Comparison of ENCODE assay signal across 10 mouse cellular contexts in genomic region chr5:120793043-120793442, GRCm38 (mm10). TPM values are rescaled to one million over a fixed set of nuclear protein-coding genes. Genes with fewer than 3 reads are reported as not detected.
DNase-seq lines count a peak whose midpoint lies in the region; ATAC-seq and TF ChIP-seq lines count a peak whose summit lies in the region.
"Had no signal": no experiment of that assay in that cellular context is flagged by ENCODE, and none has a peak within 500 bp of the region (broad histone marks: within the 10 kb centered on the region; RNA-seq: fewer than 3 reads in every experiment).

No protein-coding gene starts in this region.

- no peak overlapping the region for H3K4me2 ChIP-seq in intestine, postnatal 0 days (replicated peaks; ENCODE audit: low read depth)
- no peak overlapping the region for H3K4me2 ChIP-seq in intestine, embryonic 16.5 days (ENCODE audit: low read depth, low read length)
- H3K4me2 ChIP-seq in embryonic facial prominence, embryonic 14.5 days (ENCODE audit: low read depth, low read length): no peak overlapping the region

- H3K9me3 ChIP-seq in intestine, postnatal 0 days (ENCODE audit: control insufficient read depth): no peaks in the 10 kb centered on the region
- H3K9me3 ChIP-seq in intestine, embryonic 16.5 days (ENCODE audit: control insufficient read depth, low read length): no peaks in the 10 kb centered on the region
- no peaks in the 10 kb centered on the region for H3K9me3 ChIP-seq in E14TG2a.4 (ENCODE audit: low read length)
- H3K9me3 ChIP-seq in embryonic facial prominence, embryonic 14.5 days (ENCODE audit: control insufficient read depth, low read length): no peaks in the 10 kb centered on the region

- no peak for TF ChIP-seq POLR2A in olfactory bulb, adult 2 months (IDR thresholded peaks at IDR 0.05; ENCODE audit: insufficient read depth, low read depth, low read length)

- no peaks in the 10 kb centered on the region for H3K27me3 ChIP-seq in intestine, postnatal 0 days (replicated peaks; ENCODE audit: control insufficient read depth, insufficient read depth, low read length)
- no peaks in the 10 kb centered on the region for H3K27me3 ChIP-seq in intestine, embryonic 16.5 days (replicated peaks; ENCODE audit: control insufficient read depth, insufficient read depth, low read length)
- peaks cover 51% of the 10 kb centered on the region for H3K27me3 ChIP-seq in E14TG2a.4 (ENCODE audit: insufficient read depth, low read length)
- no peaks in the 10 kb centered on the region; the same call in 1 of the 2 replicates for H3K27me3 ChIP-seq in embryonic facial prominence, embryonic 14.5 days (replicated peaks; ENCODE audit: control insufficient read depth, insufficient read depth, low read length)

- H3K4me1 ChIP-seq in intestine, postnatal 0 days (replicated peaks; ENCODE audit: control insufficient read depth, insufficient read depth, low read length): no peaks in the 10 kb centered on the region
- no peaks in the 10 kb centered on the region for H3K4me1 ChIP-seq in intestine, embryonic 16.5 days (ENCODE audit: control insufficient read depth, insufficient read depth, low read length)
- H3K4me1 ChIP-seq in E14TG2a.4 (replicated peaks; ENCODE audit: low read depth, low read length): no peaks in the 10 kb centered on the region
- H3K4me1 ChIP-seq in embryonic facial prominence, embryonic 14.5 days (ENCODE audit: control insufficient read depth, insufficient read depth, low read length): no peaks in the 10 kb centered on the region
- H3K4me1 ChIP-seq in olfactory bulb, adult 2 months (ENCODE audit: control insufficient read depth, insufficient read depth, low read length): no peaks in the 10 kb centered on the region

- intact Hi-C loops in left cerebral cortex, adult 2 months (cut with DNase I): no loop called here

- peak; percentile 80 for TF ChIP-seq CTCF in intestine, postnatal 0 days (IDR thresholded peaks at IDR 0.05; ENCODE audit: low read depth)
- TF ChIP-seq CTCF in E14TG2a.4 (conservative IDR thresholded peaks at IDR 0.05; ENCODE audit: low read length): peak; percentile 86
- peak; percentile 82 for TF ChIP-seq CTCF in left cerebral cortex, adult 2 months (IDR thresholded peaks at IDR 0.05)
- TF ChIP-seq CTCF in olfactory bulb, adult 2 months (IDR thresholded peaks at IDR 0.05; ENCODE audit: insufficient read depth, low read depth, low read length): peak; percentile 29; the same call in 1 of the 2 replicates

- no peak for ATAC-seq in intestine, postnatal 0 days
- no peak for ATAC-seq in intestine, embryonic 16.5 days
- no peak for ATAC-seq in embryonic facial prominence, embryonic 14.5 days (ENCODE audit: low read depth)

- peak; percentile 52 for DNase-seq in adrenal gland, postnatal 25 days
- peak; percentile 14 for DNase-seq in embryonic facial prominence, embryonic 14.5 days (ENCODE audit: low spot score)
- peak; percentile 33 to 43 for DNase-seq in left cerebral cortex, adult 2 months (ENCODE audit: extremely low spot score in 1 of 2, low spot score in 2 of 2)
- no peak for DNase-seq in Muller cell, postnatal 12 days (ENCODE audit: inconsistent ontology term)

- WGBS in intestine, postnatal 0 days: 10% methylated on average over 2 of the region's 2 CpGs
- WGBS in intestine, embryonic 16.5 days: 28% methylated on average over 2 of the region's 2 CpGs
- WGBS in embryonic facial prominence, embryonic 14.5 days: 24% methylated on average over 2 of the region's 2 CpGs
- 18% methylated on average over 2 of the region's 2 CpGs for WGBS in olfactory bulb, adult 2 months

- no peaks in the 10 kb centered on the region for H3K36me3 ChIP-seq in intestine, postnatal 0 days (ENCODE audit: control insufficient read depth, insufficient read depth)
- H3K36me3 ChIP-seq in intestine, embryonic 16.5 days (ENCODE audit: control insufficient read depth, insufficient read depth, low read length): no peaks in the 10 kb centered on the region
- no peaks in the 10 kb centered on the region for H3K36me3 ChIP-seq in E14TG2a.4 (ENCODE audit: insufficient read depth, low read length)
- H3K36me3 ChIP-seq in embryonic facial prominence, embryonic 14.5 days (ENCODE audit: control insufficient read depth, insufficient read depth, low read length): no peaks in the 10 kb centered on the region

- no peak overlapping the region for H3K4me3 ChIP-seq in intestine, postnatal 0 days (ENCODE audit: low read depth, low read length)
- H3K4me3 ChIP-seq in intestine, embryonic 16.5 days (ENCODE audit: low read length): no peak overlapping the region
- H3K4me3 ChIP-seq in E14TG2a.4 (replicated peaks; ENCODE audit: low read length): no peak overlapping the region
- no peak overlapping the region for H3K4me3 ChIP-seq in embryonic facial prominence, embryonic 14.5 days (ENCODE audit: low read depth, low read length)
- H3K4me3 ChIP-seq in left cerebral cortex, adult 2 months: no peak overlapping the region
- no peak overlapping the region for H3K4me3 ChIP-seq in olfactory bulb, adult 2 months (ENCODE audit: insufficient read depth, low read depth, low read length)

- no peak overlapping the region for H3K27ac ChIP-seq in intestine, postnatal 0 days (ENCODE audit: low read depth, low read length)
- no peak overlapping the region for H3K27ac ChIP-seq in intestine, embryonic 16.5 days (ENCODE audit: low read length)
- no peak overlapping the region for H3K27ac ChIP-seq in embryonic facial prominence, embryonic 14.5 days (replicated peaks; ENCODE audit: low read depth, low read length)
- H3K27ac ChIP-seq in left cerebral cortex, adult 2 months: no peak overlapping the region
- H3K27ac ChIP-seq in olfactory bulb, adult 2 months (ENCODE audit: insufficient read depth, low read depth, low read length): no peak overlapping the region

- no peak overlapping the region for H3K9ac ChIP-seq in intestine, postnatal 0 days (ENCODE audit: low read depth, low read length)
- no peak overlapping the region for H3K9ac ChIP-seq in intestine, embryonic 16.5 days (ENCODE audit: low read depth, low read length)
- no peak overlapping the region for H3K9ac ChIP-seq in embryonic facial prominence, embryonic 14.5 days (ENCODE audit: low read depth, low read length)

RNA-seq across cellular contexts. Expression of gene Oas1e, which starts 2.3 kb away (rescaled TPM):
- polyA plus RNA-seq in intestine, postnatal 0 days (2015; fragmentation: Nextera tagmentation; extraction: Ambion mirVana): 0.10 TPM in 1 of 2 replicates, not detected in the other
- polyA plus RNA-seq in intestine, embryonic 16.5 days (2015; fragmentation: Nextera tagmentation; extraction: Ambion mirVana): not detected in 2 replicates
- not detected in 2 replicates for total RNA-seq in adrenal gland, postnatal 25 days (2021)
- 0.10 TPM in 1 of 2 replicates, not detected in the other for polyA plus RNA-seq in embryonic facial prominence, embryonic 14.5 days (2014; fragmentation: Nextera tagmentation; extraction: Ambion mirVana)
- not detected for total RNA-seq in left cerebral cortex, adult 2 months (2021)
- polyA plus RNA-seq in olfactory bulb, adult 2 months (2012; ENCODE audit: insufficient read depth, insufficient read length, low replicate concordance, missing spikeins): not detected in 2 replicates
- polyA plus RNA-seq: frontal cortex, adult 2 months had no signal

RNA-seq across cellular contexts. Expression of gene Oas3, which starts 15.6 kb away (rescaled TPM):
- polyA plus RNA-seq in intestine, postnatal 0 days (2015; fragmentation: Nextera tagmentation; extraction: Ambion mirVana): 0.66 and 0.78 TPM in 2 replicates
- polyA plus RNA-seq in intestine, embryonic 16.5 days (2015; fragmentation: Nextera tagmentation; extraction: Ambion mirVana): 0.18 and 0.20 TPM in 2 replicates
- 0.64 TPM in 1 of 2 replicates, not detected in the other for total RNA-seq in adrenal gland, postnatal 25 days (2021)
- 0.35 and 0.45 TPM in 2 replicates for polyA plus RNA-seq in embryonic facial prominence, embryonic 14.5 days (2014; fragmentation: Nextera tagmentation; extraction: Ambion mirVana)
- total RNA-seq in left cerebral cortex, adult 2 months (2021): not detected
- not detected in 2 replicates for polyA plus RNA-seq in olfactory bulb, adult 2 months (2012; ENCODE audit: insufficient read depth, insufficient read length, low replicate concordance, missing spikeins)

RNA-seq across cellular contexts. Expression of gene Oas1c, which starts 19.3 kb away (rescaled TPM):
- 1.0 and 1.2 TPM in 2 replicates for polyA plus RNA-seq in intestine, postnatal 0 days (2015; fragmentation: Nextera tagmentation; extraction: Ambion mirVana)
- polyA plus RNA-seq in intestine, embryonic 16.5 days (2015; fragmentation: Nextera tagmentation; extraction: Ambion mirVana): 0.58 and 1.1 TPM in 2 replicates
- 1.3 and 1.5 TPM in 2 replicates for total RNA-seq in adrenal gland, postnatal 25 days (2021)
- 0.24 and 0.39 TPM in 2 replicates for polyA plus RNA-seq in embryonic facial prominence, embryonic 14.5 days (2014; fragmentation: Nextera tagmentation; extraction: Ambion mirVana)
- total RNA-seq in left cerebral cortex, adult 2 months (2021): 1 to 10 TPM in 1 of 2 experiments, under 1 TPM in 1; 0.82 to 1.0 TPM
- polyA plus RNA-seq in olfactory bulb, adult 2 months (2012; ENCODE audit: insufficient read depth, insufficient read length, low replicate concordance, missing spikeins): not detected in 2 replicates

RNA-seq across cellular contexts. Expression of gene Oas2, which starts 43.4 kb away (rescaled TPM):
- 0.23 and 0.41 TPM in 2 replicates for polyA plus RNA-seq in intestine, postnatal 0 days (2015; fragmentation: Nextera tagmentation; extraction: Ambion mirVana)
- polyA plus RNA-seq in intestine, embryonic 16.5 days (2015; fragmentation: Nextera tagmentation; extraction: Ambion mirVana): 0.23 and 0.29 TPM in 2 replicates
- 0.67 and 0.95 TPM in 2 replicates for total RNA-seq in adrenal gland, postnatal 25 days (2021)
- 0.38 and 0.42 TPM in 2 replicates for polyA plus RNA-seq in embryonic facial prominence, embryonic 14.5 days (2014; fragmentation: Nextera tagmentation; extraction: Ambion mirVana)
- under 1 TPM in 1 of 2 experiments, not detected in 1; 0.14 TPM for total RNA-seq in left cerebral cortex, adult 2 months (2021)
- not detected in 2 replicates for polyA plus RNA-seq in olfactory bulb, adult 2 months (2012; ENCODE audit: insufficient read depth, insufficient read length, low replicate concordance, missing spikeins)

RNA-seq across cellular contexts. Expression of gene Oas1f, which starts 54.1 kb away (rescaled TPM):
- polyA plus RNA-seq in intestine, postnatal 0 days (2015; fragmentation: Nextera tagmentation; extraction: Ambion mirVana): not detected in 2 replicates
- polyA plus RNA-seq in intestine, embryonic 16.5 days (2015; fragmentation: Nextera tagmentation; extraction: Ambion mirVana): 0.20 TPM in 1 of 2 replicates, not detected in the other
- not detected in 2 replicates for total RNA-seq in adrenal gland, postnatal 25 days (2021)
- polyA plus RNA-seq in embryonic facial prominence, embryonic 14.5 days (2014; fragmentation: Nextera tagmentation; extraction: Ambion mirVana): 0.53 TPM in 1 of 2 replicates, not detected in the other
- total RNA-seq in left cerebral cortex, adult 2 months (2021): not detected
- not detected in 2 replicates for polyA plus RNA-seq in olfactory bulb, adult 2 months (2012; ENCODE audit: insufficient read depth, insufficient read length, low replicate concordance, missing spikeins)
- polyA plus RNA-seq: frontal cortex, adult 2 months; liver, embryonic 16.5 days had no signal

Comparison
In these comparisons a context has a peak if more than half of its experiments do, and no peak if none do; other contexts are left out.
1. CTCF ChIP-seq: peak in every context shown above with its lines; median percentile 86 in E14TG2a.4; 82 in left cerebral cortex, adult 2 months; 80 in intestine, postnatal 0 days; 29 in olfactory bulb, adult 2 months.